Mouse (Mus musculus) cerebellum, adult (tissue): ENCODE data around the gene Kif1c.

Experiments used
- ATAC-seq: cut with Nextera tagmentation; 2 replicates; pipeline ENCODE4 v1.9.2; 2017; ENCODE audit warnings: mild to moderate bottlenecking, moderate library complexity, mixed read lengths; ENCODE audit not compliant: insufficient number of reproducible peaks, low FRiP score, low TSS enrichment

Kif1c gene

DNA sequence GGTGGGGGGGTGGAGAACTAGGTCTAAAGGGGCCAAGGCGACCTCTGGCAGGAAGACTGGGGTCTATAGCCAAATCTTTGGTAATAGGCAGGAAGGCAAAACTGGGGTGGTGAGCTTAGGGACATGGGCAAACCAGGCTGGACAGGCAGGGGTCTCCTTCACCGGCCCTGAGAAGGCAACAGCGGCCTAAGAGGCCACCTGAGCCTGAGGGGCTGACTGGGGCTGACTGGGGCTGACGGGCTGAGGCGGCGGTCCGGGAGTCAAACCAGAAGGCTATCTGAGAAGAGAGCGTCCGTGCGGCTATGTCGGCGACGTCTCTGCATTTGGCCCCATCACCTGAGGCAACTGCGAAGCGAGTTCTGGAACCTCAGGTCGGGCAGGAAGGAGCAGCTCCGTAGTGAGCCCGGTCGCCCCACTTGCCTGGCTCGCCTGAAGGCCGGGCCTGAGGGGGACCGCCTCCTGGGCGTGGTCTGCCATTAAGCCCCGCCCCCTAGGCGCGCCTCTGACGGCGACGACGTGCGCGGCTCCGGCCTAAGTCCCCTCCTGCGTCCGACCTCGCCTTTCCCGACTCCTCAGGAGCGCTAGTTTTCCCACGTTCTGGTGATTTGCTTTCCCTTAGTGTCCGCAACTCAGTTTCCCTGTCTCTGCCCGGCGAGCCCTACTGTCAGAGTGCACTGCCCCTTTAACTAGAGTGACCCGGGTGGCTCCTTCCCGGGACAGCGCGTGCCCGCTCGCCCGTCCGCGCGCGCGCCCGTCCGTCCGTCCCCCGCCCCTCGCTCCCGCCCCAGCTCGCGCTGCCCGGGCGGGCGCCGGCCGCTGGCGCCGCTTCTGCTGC, at the start of gene Kif1c, which contains the start of gene Inca1:
Gene Kif1c, plus strand, starts transcription at position 827 of the 835 bp plus-strand sequence.
Gene Inca1, minus strand, starts transcription at position 434 of the 835 bp plus-strand sequence.
- ATAC-seq, result peak; percentile 87; the same call in 1 of the 2 replicates

DNA sequence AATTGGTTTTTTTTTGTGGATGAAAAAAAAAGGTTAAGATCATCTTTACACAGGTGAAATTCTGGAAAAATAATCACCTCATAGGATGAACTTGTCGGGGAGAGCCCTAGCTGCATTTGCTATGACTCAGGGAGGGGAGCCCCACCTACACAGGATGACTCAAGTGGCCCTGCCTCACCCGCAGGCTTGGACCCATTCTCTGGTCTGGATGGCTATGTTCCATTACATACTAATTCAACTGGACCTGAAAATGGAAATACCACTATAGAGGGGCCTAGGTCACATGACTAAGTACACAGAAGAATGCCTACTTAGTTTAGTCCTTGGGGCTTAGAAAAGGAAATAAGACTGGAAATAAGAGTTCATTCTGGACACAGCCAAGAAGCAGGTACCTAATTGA, 49.0 kb upstream of the Kif1c start:
- no peak for ATAC-seq

DNA sequence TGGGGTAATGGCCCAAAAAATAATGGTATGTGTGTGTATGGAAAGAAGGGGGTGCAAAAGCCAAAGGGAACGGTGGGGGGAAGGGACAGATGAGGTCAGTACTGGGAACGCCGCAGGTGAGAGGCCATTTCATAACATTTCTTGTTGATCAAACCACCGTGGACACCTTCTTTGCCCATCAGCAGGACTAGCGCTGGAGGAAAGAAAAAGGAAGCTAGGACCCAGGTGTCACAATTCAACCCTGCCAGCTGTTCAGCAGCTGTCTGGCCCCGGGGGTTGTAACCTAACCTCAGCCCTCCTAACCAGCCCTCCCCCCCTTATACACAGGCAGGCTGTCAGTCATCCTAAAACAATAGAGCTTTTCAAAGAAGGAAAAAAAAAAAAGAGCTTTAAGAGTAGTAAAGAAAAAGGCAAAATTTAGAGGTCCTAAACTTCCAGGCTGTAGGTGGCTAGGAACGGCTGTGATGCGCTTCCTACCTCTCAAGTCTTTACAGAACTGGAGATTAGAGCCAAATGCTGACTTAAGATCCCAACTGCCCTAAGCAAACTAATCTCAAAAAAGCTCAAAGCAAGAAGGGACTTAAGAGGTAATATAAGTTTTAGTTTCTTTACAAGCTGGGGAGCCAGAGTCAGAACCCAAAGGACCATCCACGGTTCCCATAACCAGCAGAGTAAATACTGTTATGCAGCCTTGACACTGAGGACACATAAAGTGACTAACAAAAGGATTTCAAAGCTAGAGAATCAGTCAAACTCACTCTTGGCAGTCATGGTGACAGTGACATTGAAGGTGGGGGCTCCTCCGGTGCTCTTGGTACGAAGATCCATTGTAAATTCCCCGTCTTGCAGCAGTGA, 48.1 kb upstream of the Kif1c start:
- no peak for ATAC-seq

DNA sequence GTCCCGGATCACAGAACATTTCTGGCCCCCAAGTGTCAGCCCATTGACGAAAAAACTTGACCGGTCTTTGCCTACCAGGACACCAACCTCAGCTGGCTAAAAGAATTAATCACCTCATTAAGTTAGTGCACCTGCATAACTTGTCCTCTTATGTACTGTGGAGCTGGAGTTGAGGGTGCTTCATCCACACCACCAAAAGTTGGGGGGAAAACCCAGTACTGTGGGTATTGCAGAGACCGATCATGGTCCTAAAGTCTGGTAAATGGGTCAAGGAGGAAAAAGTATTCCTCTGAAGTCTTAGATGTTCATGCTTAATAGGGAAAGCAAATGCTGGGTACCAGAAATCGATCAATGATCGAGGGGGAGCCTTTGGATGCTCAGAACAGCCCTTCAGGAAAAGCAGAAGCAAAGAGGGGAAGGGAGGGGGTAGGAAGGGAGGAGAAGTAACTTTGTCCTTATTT, 47.4 kb upstream of the Kif1c start:
- ATAC-seq, result no peak

DNA sequence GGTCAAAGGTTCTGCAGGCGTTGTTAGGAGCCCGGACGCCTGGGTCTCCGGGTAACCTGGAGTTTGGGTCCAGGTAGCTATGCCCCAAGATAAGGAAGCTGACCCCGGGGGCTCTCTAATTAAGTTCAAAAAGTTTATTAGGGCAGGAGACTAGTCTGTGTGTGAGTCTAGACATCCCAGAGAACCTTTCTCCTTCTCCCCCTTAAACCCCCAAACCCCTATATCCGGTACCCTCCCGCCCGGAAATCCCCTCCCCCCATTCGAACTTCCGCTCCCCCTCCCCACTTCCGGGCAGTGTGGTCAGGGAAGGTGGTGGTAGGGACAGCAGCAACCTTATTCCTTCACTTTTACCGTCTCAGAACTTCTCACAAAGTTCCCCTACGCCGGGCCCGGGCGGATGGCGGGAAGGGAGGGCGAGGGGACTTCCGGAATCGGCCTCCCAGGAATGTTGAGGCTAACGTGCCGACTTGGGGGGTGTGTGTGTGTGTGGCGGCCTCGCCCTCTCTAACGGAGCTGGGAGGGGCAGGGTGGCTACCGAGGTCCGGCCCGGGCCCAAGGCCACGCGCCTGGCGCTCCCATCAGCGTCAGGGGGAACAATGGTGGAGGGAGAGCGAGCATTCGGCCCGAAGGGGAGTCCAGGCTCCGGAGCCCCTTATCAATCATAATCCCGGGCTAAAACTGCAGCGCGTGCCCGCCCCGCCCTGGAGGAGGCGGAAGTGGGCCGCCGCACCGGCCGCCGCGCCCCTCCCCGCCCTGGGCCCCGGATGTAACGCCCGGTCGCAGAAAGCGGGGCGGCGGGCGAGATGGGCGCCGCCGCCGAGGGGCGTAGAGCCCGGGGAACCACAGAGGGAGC, 46.8 kb upstream of the Kif1c start:
- peak; percentile 16; the same call in 1 of the 2 replicates for ATAC-seq

DNA sequence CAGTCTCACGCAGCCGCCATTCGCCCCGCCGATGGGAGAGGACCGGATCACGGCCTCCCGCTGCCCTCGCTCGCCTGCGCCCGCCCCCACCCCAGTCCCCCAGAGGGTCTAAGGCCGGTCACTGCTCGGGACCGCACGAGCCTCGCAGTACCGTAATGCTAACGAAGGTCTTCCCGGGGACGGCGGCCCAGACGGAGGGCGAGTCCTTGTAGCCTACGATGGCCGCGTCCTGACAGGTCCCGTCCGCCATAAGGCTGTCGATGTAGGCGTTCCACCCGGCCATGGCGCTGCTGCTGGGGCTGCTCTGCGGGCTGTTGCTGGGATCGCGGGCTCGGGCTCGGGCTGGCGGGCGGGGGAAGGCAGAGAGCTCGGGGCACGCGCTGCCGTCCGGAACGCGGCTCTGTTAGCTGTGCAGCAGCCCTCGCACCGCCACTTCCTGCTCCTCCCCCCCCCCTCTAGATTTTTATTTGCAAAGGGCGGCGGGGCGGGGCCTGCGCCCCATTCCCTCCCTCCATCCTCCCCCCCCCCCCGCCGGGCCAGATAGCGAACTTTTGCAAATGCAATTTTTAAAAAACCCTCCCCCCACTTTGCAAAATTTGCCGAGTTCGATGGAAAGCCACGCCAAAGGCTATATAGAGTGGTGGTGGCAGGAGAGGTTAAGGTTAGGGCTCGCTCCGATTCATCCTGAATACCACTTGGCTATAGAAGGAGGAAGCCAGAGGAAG, 46.0 kb upstream of the Kif1c start, which contains the start of gene Pfn1:
Gene Pfn1, minus strand, starts transcription at position 447 of the 725 bp plus-strand sequence.
- peak; percentile 57 for ATAC-seq

DNA sequence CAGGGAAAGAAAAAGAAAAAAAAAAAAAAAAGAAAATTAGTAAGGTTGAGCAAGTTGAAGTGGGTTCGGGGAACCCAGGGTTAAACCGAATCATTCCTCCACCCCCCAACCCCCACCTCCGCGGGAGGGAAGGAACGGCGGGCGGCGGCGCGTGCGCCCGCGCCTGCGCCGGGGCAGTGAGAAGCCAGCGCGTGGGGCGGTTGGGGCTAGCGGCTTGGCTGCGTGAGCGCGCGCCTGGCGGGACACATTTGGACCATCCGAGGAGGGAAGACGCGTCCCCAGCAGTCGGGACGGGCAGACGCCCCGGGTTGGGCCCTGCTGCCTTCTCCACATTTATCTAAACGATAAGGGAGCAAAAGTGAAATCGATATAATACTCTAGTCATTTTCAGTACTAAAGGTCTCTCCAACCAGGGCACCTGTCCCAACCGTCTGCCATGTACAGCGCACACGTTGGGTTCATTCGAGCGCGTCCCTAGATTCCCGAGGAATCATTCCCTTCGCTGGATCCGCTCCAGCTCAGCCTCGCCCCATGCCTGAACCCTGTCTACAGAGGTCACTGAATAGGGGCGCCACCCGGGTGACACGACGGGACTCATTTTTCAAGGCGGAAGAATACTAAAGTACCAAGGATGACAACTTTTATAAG, 45.3 kb upstream of the Kif1c start:
- ATAC-seq, result peak; percentile 50; the same call in 1 of the 2 replicates

DNA sequence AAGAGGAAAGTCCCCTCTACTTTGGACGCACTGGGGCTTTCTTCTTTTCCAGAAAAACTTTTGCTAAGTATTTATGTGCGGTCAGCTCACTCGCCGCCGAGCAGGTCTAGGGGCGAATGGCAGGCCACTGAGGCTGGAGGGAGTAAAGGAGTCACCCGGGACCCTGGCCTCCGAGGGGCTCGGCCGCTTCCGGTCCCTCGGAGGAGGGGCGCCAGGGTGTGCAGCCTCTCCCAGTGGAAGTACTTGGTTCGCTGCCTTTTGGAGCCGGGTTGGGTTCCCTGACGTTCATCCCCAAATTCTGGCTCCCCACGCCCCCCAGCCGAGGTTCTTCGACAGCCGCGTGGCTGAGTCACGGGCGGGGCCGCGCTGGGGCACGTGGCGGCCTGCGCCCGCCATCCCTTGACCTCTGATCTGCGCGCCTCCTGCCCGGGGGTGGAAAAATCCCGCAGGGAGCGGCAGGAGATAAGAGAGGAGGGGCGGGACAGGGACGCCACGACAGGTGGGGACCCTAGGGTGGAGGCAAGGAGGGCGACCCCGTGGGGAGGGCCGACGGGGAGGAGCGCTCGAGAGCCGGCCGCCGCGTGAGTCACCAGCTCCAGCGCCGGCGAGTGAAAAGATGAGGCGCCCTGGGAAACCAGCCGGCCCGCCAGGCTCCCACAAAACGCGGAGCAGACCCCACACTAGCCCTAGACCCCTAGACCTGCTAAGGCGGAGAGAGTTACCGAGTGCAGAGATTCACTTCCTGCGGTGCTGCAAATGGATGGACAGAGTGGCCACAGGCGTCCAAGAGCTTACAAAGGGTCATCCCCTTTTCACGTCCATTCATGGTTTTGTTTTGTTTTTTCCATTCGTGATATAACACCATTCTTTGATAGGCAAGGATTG, 44.5 kb upstream of the Kif1c start:
- no peak for ATAC-seq

DNA sequence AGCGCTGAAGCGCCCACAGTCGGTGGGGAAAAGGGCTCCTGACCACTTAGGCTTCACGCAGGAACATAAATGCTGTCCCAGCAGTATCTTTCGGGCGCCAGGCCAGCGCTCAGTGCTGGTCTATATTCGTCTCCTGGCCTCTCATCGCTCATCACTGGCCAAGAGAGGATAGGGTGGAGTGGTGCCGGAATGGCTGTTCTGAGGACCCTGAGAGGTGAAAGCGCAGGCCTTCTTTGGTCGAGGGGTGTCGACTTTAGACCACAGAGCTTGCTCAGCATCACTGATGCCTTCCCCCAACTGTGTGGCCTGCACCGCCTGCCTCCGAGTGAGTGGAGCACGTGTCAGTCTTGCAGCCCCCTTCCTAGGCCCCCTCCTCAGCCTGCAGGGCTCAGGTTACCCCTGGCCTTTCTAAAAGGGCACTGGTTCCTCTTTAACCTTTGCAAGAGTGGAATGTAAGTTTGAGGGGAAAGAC, 43.9 kb upstream of the Kif1c start:
- ATAC-seq, result no peak

DNA sequence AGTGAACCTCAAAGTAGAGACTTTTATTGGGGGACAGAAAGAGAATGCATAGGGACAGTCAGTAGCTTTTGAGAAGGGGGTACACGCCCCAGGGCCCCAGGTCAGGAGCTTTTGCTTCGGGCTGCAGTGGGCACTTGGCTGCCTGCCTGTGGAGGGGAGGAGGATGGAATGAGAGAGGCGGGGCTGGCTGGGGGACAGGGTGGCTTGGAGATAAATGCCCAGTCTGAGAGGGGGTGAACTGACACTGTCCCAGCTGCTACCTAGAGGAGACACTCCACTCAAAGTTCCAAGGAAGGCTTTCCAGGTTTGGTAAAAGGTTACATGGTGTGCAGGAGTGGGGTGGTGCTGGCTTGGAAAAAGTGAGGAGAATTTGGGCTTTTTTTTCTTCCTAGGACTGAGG, 43.4 kb upstream of the Kif1c start, which contains the start of gene Eno3:
Gene Eno3, plus strand, starts transcription at position 239 of the 400 bp plus-strand sequence.
- ATAC-seq, result no peak

DNA sequence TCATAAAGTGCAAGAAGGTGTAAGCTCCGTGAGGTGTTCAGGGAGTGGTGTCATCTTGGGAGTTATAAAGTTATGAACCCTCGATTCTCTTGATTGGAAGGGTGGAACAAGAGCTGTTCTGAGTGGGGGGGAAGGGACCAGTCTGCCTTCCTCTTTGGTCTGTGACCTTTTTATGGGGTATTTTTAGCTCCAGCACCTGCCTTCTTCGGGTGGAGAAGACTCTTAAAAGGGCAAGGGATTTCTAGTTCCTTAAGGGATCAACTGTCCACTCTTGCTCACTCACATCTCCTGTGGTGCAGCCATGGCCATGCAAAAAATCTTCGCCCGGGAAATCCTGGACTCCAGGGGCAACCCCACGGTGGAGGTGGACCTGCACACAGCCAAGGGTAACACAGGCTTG, 42.8 kb upstream of the Kif1c start:
- ATAC-seq, result no peak

DNA sequence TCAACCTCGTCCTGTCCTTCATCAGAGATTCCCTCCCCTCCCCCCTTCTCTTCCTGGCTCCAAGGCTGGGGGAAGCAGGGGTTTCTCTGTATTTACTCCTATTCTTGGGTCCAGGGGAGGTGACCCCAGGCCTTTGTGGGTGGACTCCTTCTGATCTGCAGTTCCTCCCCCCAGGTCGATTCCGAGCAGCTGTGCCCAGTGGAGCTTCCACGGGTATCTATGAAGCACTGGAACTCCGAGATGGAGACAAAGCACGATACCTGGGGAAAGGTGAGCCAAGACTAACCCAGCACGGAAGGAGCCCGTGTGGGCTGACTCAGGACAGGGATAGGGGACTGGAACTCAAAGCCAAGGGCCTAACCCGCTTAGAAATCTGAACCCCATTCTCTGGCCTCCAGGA, 42.4 kb upstream of the Kif1c start:
- ATAC-seq, result no peak

DNA sequence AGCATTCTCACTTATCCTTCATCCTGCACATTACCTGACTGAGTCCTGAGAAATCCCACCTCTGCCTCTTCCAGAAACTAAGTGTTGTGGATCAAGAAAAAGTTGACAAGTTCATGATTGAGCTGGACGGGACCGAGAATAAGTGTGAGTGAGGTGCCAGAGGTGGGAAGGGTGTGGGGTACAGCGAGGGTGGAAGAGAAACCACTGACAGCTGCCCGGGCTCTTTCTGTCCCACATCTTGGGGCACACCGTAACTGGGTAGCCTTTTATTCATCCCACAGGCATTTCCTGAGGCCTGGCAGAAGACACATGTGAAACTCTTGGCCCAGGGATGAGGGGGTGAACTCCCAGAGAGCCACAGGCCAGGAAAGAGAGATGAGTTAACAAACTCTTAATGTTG, 41.8 kb upstream of the Kif1c start:
- ATAC-seq, result no peak

DNA sequence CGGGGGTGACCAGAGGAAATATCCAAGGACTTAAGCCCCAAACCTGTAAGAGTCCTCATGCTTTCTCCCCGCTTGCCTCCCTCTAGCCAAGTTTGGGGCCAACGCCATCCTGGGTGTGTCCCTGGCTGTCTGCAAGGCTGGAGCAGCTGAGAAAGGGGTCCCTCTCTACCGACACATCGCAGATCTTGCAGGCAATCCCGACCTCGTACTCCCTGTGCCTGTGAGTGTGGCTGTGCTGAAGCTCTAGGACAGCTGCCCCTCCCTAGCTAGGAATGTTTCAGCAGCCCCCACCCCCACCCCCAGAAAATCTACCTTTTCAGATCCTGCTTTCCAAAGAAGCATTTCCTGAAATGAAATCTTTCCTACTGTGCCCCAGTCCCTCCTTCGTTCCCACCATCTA, 41.4 kb upstream of the Kif1c start:
- ATAC-seq, result no peak

DNA sequence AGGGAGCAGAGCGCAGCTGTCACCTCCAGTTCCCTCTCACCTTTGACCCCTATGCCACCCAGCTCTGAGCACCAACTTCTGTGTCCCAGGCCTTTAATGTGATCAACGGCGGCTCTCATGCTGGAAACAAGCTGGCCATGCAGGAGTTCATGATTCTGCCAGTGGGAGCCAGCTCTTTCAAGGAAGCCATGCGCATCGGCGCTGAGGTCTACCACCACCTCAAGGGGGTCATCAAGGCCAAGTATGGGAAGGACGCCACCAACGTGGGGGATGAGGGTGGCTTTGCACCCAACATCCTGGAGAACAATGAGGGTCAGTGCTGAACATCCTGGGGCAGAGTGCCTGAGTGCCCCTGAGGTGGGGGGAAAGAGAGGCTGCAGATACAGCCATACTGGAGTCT, 39.8 kb upstream of the Kif1c start:
- ATAC-seq, result no peak

DNA sequence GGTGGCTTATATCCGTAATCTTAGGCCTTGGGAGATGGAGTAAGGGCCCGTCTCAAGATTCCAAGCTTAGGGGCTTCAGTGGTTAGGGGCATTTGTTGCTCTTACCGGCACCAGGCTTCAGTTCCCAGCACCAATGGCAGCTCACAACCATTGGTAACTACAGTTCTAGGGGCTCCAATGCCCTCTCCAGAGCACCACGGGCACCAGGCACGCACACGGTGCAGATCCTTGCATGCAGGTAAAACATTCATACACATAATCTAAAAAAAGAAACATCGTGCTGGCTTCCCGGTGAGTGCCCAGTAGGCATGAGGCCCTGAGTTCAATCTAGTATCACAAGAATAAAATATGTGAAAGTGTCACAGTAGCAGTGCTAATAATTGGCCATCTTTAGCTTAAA, 37.2 kb upstream of the Kif1c start:
- no peak for ATAC-seq

DNA sequence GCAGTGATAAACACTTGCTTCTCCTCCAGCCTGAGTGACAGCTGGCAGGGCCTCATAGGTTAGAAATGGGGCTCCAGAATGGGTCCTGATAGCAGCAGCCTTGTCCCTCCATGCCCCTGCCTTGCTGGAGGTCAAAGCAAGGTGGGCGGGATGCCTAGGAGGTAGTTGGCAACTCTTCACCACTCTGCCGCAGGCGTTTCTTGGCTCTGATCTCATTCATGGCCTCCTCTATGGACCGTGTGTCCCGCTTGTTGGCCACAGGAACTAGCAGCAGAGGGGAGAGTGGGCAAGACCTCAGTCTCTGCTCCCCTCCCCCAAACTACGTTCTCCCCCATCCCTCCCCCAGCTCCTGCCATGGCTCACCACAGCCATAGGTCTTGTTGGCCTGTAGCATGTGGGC, 36.4 kb upstream of the Kif1c start:
- ATAC-seq, result no peak

DNA sequence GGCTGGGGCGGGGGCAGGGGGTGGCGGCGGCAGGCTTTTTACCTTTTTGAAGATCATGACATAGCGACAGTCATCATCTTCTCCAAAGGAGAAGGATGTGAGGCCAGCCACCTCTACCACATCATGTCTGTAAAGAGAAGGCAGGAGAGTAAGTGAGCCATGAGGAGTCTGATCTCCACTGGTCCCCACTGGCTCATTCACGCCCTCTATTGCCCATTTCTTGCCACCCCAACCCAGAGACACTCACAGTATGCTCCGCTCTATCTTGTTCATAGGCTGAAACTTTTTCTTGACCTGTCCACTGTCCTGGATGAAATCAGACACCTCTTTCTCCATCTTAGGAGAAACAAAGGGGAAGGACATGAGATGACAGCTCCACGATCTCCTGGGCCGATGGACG, 35.6 kb upstream of the Kif1c start:
- ATAC-seq, result no peak
